Comparison of ENCODE assay signal across 23 mouse cellular contexts in genomic region chr17:88788392-88788791, GRCm38 (mm10). TPM values are rescaled to one million over a fixed set of nuclear protein-coding genes. Genes with fewer than 3 reads are reported as not detected.
"Had no signal": no experiment of that assay in that cellular context is flagged by ENCODE, and none has a peak within 500 bp of the region (broad histone marks: within the 10 kb centered on the region; RNA-seq: fewer than 3 reads in every experiment).

No protein-coding gene starts in this region.

- H3K36me3 ChIP-seq: limb, embryonic 10.5 days; limb, embryonic 13.5 days; liver, embryonic 12.5 days; liver, embryonic 15.5 days; lung, embryonic 15.5 days; neural tube, embryonic 12.5 days; neural tube, embryonic 15.5 days; stomach, embryonic 15.5 days had no signal

- H3K4me3 ChIP-seq: limb, embryonic 10.5 days; limb, embryonic 13.5 days; liver, embryonic 12.5 days; liver, embryonic 15.5 days; lung, embryonic 15.5 days; megakaryocyte, embryonic 14.5 days; neural tube, embryonic 12.5 days; neural tube, embryonic 15.5 days; stomach, embryonic 15.5 days had no signal

- H3K9ac ChIP-seq: limb, embryonic 13.5 days; liver, embryonic 12.5 days; liver, embryonic 15.5 days; lung, embryonic 15.5 days; neural tube, embryonic 12.5 days; neural tube, embryonic 15.5 days; stomach, embryonic 15.5 days had no signal

- H3K4me2 ChIP-seq: limb, embryonic 13.5 days; liver, embryonic 12.5 days; liver, embryonic 15.5 days; lung, embryonic 15.5 days; midbrain, embryonic 11.5 days; neural tube, embryonic 12.5 days; neural tube, embryonic 15.5 days; stomach, embryonic 15.5 days had no signal

- H3K27ac ChIP-seq: limb, embryonic 10.5 days; limb, embryonic 13.5 days; liver, embryonic 12.5 days; liver, embryonic 15.5 days; lung, embryonic 15.5 days; neural tube, embryonic 12.5 days; neural tube, embryonic 15.5 days; stomach, embryonic 15.5 days had no signal

- ATAC-seq: liver, embryonic 12.5 days had no signal

- H3K27me3 ChIP-seq: lung, embryonic 15.5 days; megakaryocyte, embryonic 14.5 days; neural tube, embryonic 12.5 days; neural tube, embryonic 15.5 days had no signal

- H3K9me3 ChIP-seq: limb, embryonic 10.5 days; limb, embryonic 13.5 days; liver, embryonic 12.5 days; liver, embryonic 15.5 days; lung, embryonic 15.5 days; neural tube, embryonic 12.5 days; neural tube, embryonic 15.5 days; stomach, embryonic 15.5 days had no signal

- DNase-seq: kidney, adult 9 months; kidney, postnatal 14 days; kidney, postnatal 4 days; layer of hippocampus, adult 9-11 months; liver; lung, adult 18-20 months; lung, postnatal 10 days; lung, postnatal 36 days; right cerebral cortex, adult 18-20 months; right cerebral cortex, postnatal 14 days; spleen, adult 18-20 months; thymus, postnatal 25 days had no signal

- H3K4me1 ChIP-seq: liver, embryonic 12.5 days; liver, embryonic 15.5 days had no signal

RNA-seq across cellular contexts. Expression of gene Lhcgr, which starts 3.4 kb away (rescaled TPM):
- polyA plus RNA-seq: liver, embryonic 12.5 days; liver, embryonic 15.5 days; stomach, embryonic 15.5 days; thymus, postnatal 0 days had no signal
